Mouse (Mus musculus) neural tube, embryonic 12.5 days (tissue): ENCODE measurements around the gene Ccdc171. TPM values are rescaled to one million over a fixed set of nuclear protein-coding genes. Genes with fewer than 3 reads are reported as not detected.
"Not testable (repeated sequence)": the region's sequence is repeated elsewhere in the genome, so short reads cannot be mapped to it uniquely, and the experiment has no call there.

Source experiments
- ATAC-seq: fragments of 200-750 bp; cut with Nextera tagmentation; 2 replicates; pipeline ENCODE4 v1.8.0; 2017; ENCODE audit warnings: low read depth, mild to moderate bottlenecking, moderate TSS enrichment, moderate library complexity; ENCODE audit not compliant: low FRiP score
- H3K27ac ChIP-seq: fragments of 300-500 bp; sonication (generic); 2 replicates; pipeline ENCODE4 v1.5.1; 2016
- H3K27me3 ChIP-seq: fragments of 300-500 bp; sonication (generic); replicated peaks from 2 replicates; pipeline ENCODE4 v1.6.1; 2016; ENCODE audit warnings: mild to moderate bottlenecking
- H3K36me3 ChIP-seq: fragments of 300-500 bp; sonication (generic); 2 replicates; pipeline ENCODE4 v1.6.1; 2016; ENCODE audit warnings: mild to moderate bottlenecking
- H3K4me1 ChIP-seq: fragments of 300-500 bp; sonication (generic); 2 replicates; pipeline ENCODE4 v1.6.1; 2016
- H3K4me2 ChIP-seq: fragments of 300-500 bp; sonication (generic); replicated peaks from 2 replicates; pipeline ENCODE4 v1.6.1; 2016; ENCODE audit warnings: mild to moderate bottlenecking
- H3K4me3 ChIP-seq: fragments of 300-500 bp; sonication (generic); 2 replicates; pipeline ENCODE4 v1.5.1; 2016
- H3K9ac ChIP-seq: fragments of 300-500 bp; sonication (generic); 2 replicates; pipeline ENCODE4 v1.6.1; 2016; ENCODE audit warnings: mild to moderate bottlenecking
- H3K9me3 ChIP-seq: fragments of 300-500 bp; sonication (generic); 2 replicates; pipeline ENCODE4 v1.6.1; 2016; ENCODE audit warnings: mild to moderate bottlenecking
- WGBS: fragments of 180-500 bp; shearing (Covaris S2); methylation state at CpG from one replicate; pipeline ENCODE4 v1.1.7; 2016; 5-methylcytosine and 5-hydroxymethylcytosine counted together
- polyA plus RNA-seq: library from polyadenylated mRNA; unstranded; fragments of >200 nt; fragmentation: Nextera tagmentation; extraction: Ambion mirVana; gene quantifications from 2 replicates; pipeline ENCODE4 v1.2.1, GENCODE M21; 2016

Ccdc171 gene
- polyA plus RNA-seq, 1 experiment from 2014 or later = 4.4 TPM

- Histone ChIP-seq H3K4me2 (no peak overlapping the region), H3K27ac (no peak overlapping the region), H3K9me3 (no peaks in the 10 kb centered on the region), H3K9ac (no peak overlapping the region), H3K27me3 (no peaks in the 10 kb centered on the region), H3K36me3 (no peaks in the 10 kb centered on the region), H3K4me3 (no peak overlapping the region), H3K4me1 (no peaks in the 10 kb centered on the region)
- ATAC-seq = no peak
- 100% methylated on average over 1 of the region's 1 CpGs for WGBS
These were observed 62.2 kb downstream of the Ccdc171 start for GRCm38 (mm10) chr4:83587563-83587962.

- H3K27me3 ChIP-seq = no peaks in the 10 kb centered on the region
- no peak overlapping the region for H3K4me2 ChIP-seq
- 23% methylated on average over 2 of the region's 2 CpGs for WGBS
- H3K4me1 ChIP-seq = no peaks in the 10 kb centered on the region
- ATAC-seq = no peak
- H3K36me3 ChIP-seq = no peaks in the 10 kb centered on the region
- no peak overlapping the region for H3K9ac ChIP-seq
- no peak overlapping the region for H3K4me3 ChIP-seq
- H3K27ac ChIP-seq = no peak overlapping the region
- H3K9me3 ChIP-seq = no peaks in the 10 kb centered on the region
These were observed 71.1 kb downstream of the Ccdc171 start for GRCm38 (mm10) chr4:83596486-83596885.

GRCm38 (mm10) chr4:83611111-83611510, 85.8 kb downstream of the Ccdc171 start:
- 84% methylated on average over 3 of the region's 3 CpGs for WGBS
- Histone ChIP-seq H3K27ac (no peak overlapping the region), H3K9ac (no peak overlapping the region), H3K4me2 (no peak overlapping the region), H3K4me1 (no peaks in the 10 kb centered on the region), H3K4me3 (no peak overlapping the region), H3K36me3 (no peaks in the 10 kb centered on the region), H3K9me3 (no peaks in the 10 kb centered on the region), H3K27me3 (no peaks in the 10 kb centered on the region)
- no peak for ATAC-seq

- not testable (repeated sequence) for H3K27me3 ChIP-seq
These were observed 97.8 kb downstream of the Ccdc171 start for GRCm38 (mm10) chr4:83623021-83623711.

GRCm38 (mm10) chr4:83623732-83624131, 98.4 kb downstream of the Ccdc171 start:
- H3K4me2 ChIP-seq = no peak overlapping the region
- H3K9me3 ChIP-seq = no peaks in the 10 kb centered on the region
- ATAC-seq = no peak
- no peaks in the 10 kb centered on the region for H3K27me3 ChIP-seq
- whole genome bisulfite sequencing = 89% methylated on average over 4 of the region's 4 CpGs
- no peaks in the 10 kb centered on the region for H3K4me1 ChIP-seq
- no peak overlapping the region for H3K9ac ChIP-seq
- H3K4me3 ChIP-seq = no peak overlapping the region
- no peaks in the 10 kb centered on the region for H3K36me3 ChIP-seq
- no peak overlapping the region for H3K27ac ChIP-seq

More at GRCm38 (mm10) chr4:83623021-83623711, 97.8 kb downstream of the Ccdc171 start:
- not testable (repeated sequence) for H3K4me2 ChIP-seq, H3K9ac ChIP-seq, H3K9me3 ChIP-seq, H3K4me1 ChIP-seq, H3K36me3 ChIP-seq, ATAC-seq, H3K4me3 ChIP-seq, H3K27ac ChIP-seq
- 29% methylated on average over 10 of the region's 13 CpGs for WGBS

- H3K4me3 ChIP-seq = no peak overlapping the region
- WGBS = 85% methylated on average over 4 of the region's 4 CpGs
- H3K9ac ChIP-seq = no peak overlapping the region
- H3K36me3 ChIP-seq = no peaks in the 10 kb centered on the region
- no peak overlapping the region for H3K4me2 ChIP-seq
- ATAC-seq = no peak
- H3K9me3 ChIP-seq = no peaks in the 10 kb centered on the region
- H3K27ac ChIP-seq = no peak overlapping the region
- no peaks in the 10 kb centered on the region for H3K27me3 ChIP-seq
- H3K4me1 ChIP-seq = peaks cover 3% of the 10 kb centered on the region; the same call in 1 of the 2 replicates
These were observed 126.1 kb downstream of the Ccdc171 start for GRCm38 (mm10) chr4:83651453-83651852.

- WGBS = 32% methylated on average over 6 of the region's 6 CpGs
- no peak overlapping the region for H3K4me3 ChIP-seq
- H3K36me3 ChIP-seq = no peaks in the 10 kb centered on the region
- no peak overlapping the region for H3K9ac ChIP-seq
- no peak overlapping the region for H3K4me2 ChIP-seq
- no peaks in the 10 kb centered on the region for H3K9me3 ChIP-seq
- H3K4me1 ChIP-seq = peaks cover 10% of the 10 kb centered on the region
- no peak for ATAC-seq
- H3K27ac ChIP-seq = no peak overlapping the region
- H3K27me3 ChIP-seq = no peaks in the 10 kb centered on the region
These were observed 130.1 kb downstream of the Ccdc171 start for GRCm38 (mm10) chr4:83655396-83655795.

- Histone ChIP-seq H3K9me3 (no peaks in the 10 kb centered on the region), H3K27me3 (no peaks in the 10 kb centered on the region), H3K4me3 (no peak overlapping the region), H3K4me1 (peaks cover 10% of the 10 kb centered on the region), H3K36me3 (no peaks in the 10 kb centered on the region), H3K9ac (peak overlapping the region; percentile 38; the same call in 1 of the 2 replicates), H3K4me2 (peak overlapping the region; percentile 51), H3K27ac (no peak overlapping the region)
- WGBS = 2% methylated on average over 10 of the region's 10 CpGs
- peak; percentile 90 for ATAC-seq
These were observed 131.2 kb downstream of the Ccdc171 start for GRCm38 (mm10) chr4:83656571-83656970.

GRCm38 (mm10) chr4:83657021-83657420, 131.7 kb downstream of the Ccdc171 start:
- Histone ChIP-seq H3K9me3 (no peaks in the 10 kb centered on the region), H3K9ac (peak overlapping the region; percentile 38; the same call in 1 of the 2 replicates), H3K4me3 (no peak overlapping the region), H3K4me2 (peak overlapping the region; percentile 51), H3K36me3 (no peaks in the 10 kb centered on the region), H3K27ac (no peak overlapping the region), H3K27me3 (no peaks in the 10 kb centered on the region), H3K4me1 (peaks cover 10% of the 10 kb centered on the region)
- 51% methylated on average over 6 of the region's 6 CpGs for WGBS
- no peak for ATAC-seq

- H3K4me2 ChIP-seq = no peak overlapping the region
- WGBS = 80% methylated on average over 10 of the region's 10 CpGs
- H3K9ac ChIP-seq = no peak overlapping the region
- no peak overlapping the region for H3K4me3 ChIP-seq
- H3K9me3 ChIP-seq = no peaks in the 10 kb centered on the region
- ATAC-seq = no peak
- H3K27ac ChIP-seq = no peak overlapping the region
- H3K36me3 ChIP-seq = no peaks in the 10 kb centered on the region
- H3K27me3 ChIP-seq = no peaks in the 10 kb centered on the region
- H3K4me1 ChIP-seq = peaks cover 10% of the 10 kb centered on the region
These were observed 133.1 kb downstream of the Ccdc171 start for GRCm38 (mm10) chr4:83658415-83658814.

GRCm38 (mm10) chr4:83659411-83659810, 134.1 kb downstream of the Ccdc171 start:
- H3K9me3 ChIP-seq = no peaks in the 10 kb centered on the region
- H3K27ac ChIP-seq = no peak overlapping the region
- no peaks in the 10 kb centered on the region for H3K36me3 ChIP-seq
- no peak overlapping the region for H3K9ac ChIP-seq
- no peak overlapping the region for H3K4me3 ChIP-seq
- no peak for ATAC-seq
- H3K27me3 ChIP-seq = no peaks in the 10 kb centered on the region
- H3K4me1 ChIP-seq = peaks cover 10% of the 10 kb centered on the region
- no peak overlapping the region for H3K4me2 ChIP-seq
- WGBS = 79% methylated on average over 11 of the region's 11 CpGs

GRCm38 (mm10) chr4:83661519-83662271, 136.3 kb downstream of the Ccdc171 start:
- Histone ChIP-seq H3K36me3 (no peaks in the 10 kb centered on the region), H3K9me3 (no peaks in the 10 kb centered on the region), H3K4me1 (peaks cover 4% of the 10 kb centered on the region), H3K4me3 (no peak overlapping the region), H3K27ac (no peak overlapping the region), H3K27me3 (no peaks in the 10 kb centered on the region), H3K9ac (no peak overlapping the region), H3K4me2 (no peak overlapping the region)
- ATAC-seq = no peak
- WGBS = 91% methylated on average over 1 of the region's 1 CpGs
